Mouse (Mus musculus): Measurements from ENCODE around the gene Ppib.

DNA sequence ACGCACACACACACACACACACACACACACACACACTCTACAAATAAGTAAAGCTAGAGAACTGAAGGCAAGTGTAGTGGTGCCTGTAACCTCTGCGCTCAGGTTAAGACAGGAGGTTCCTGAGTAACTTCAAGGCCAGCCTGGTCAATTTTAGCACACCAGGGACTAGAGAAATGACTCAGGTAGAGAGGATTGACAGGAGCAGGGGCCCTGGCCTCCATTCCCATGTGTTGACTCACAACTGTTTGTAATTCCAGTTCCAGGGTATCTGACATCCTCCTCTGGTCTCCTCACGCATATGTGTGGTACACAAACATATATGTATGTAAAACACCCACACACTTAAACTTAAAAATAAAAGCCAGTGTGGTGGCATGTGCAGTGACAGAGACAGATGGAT lies 3.4 kb downstream of the Ppib start:
- no peak for TF ChIP-seq CTCF (conservative IDR thresholded peaks at IDR 0.05; ENCODE audit: low read length)
- TF ChIP-seq POU5F1 (IDR thresholded peaks at IDR 0.05; ENCODE audit: borderline replicate concordance, low read length): no peak
- TF ChIP-seq NANOG (IDR thresholded peaks at IDR 0.05; ENCODE audit: borderline replicate concordance, low read length): no peak
